Mouse (Mus musculus): Measurements from ENCODE around the gene Pkn1.

The Pkn1 gene

GRCm38 (mm10) chr8:83698661-83699453 lies at the start of gene Pkn1:
Pkn1 (minus strand) TSS chr8:83699179.
- peak; percentile 80 for DNase-seq

- no peak for DNase-seq
Observed at GRCm38 (mm10) chr8:83748708-83749107, 49.7 kb upstream of the Pkn1 start.

- DNase-seq, result no peak
Observed at GRCm38 (mm10) chr8:83747661-83748346, 48.8 kb upstream of the Pkn1 start.

GRCm38 (mm10) chr8:83744070-83744469 lies 45.1 kb upstream of the Pkn1 start:
- DNase-seq, result no peak

- no peak for DNase-seq
Observed at GRCm38 (mm10) chr8:83742968-83743367, 44.0 kb upstream of the Pkn1 start.

- no peak for DNase-seq
Observed at GRCm38 (mm10) chr8:83741849-83742655, 43.1 kb upstream of the Pkn1 start.

GRCm38 (mm10) chr8:83740976-83741741 lies 42.2 kb upstream of the Pkn1 start, which contains the start of gene Adgre5:
Adgre5 (minus strand) TSS chr8:83741326.
- no peak for DNase-seq

GRCm38 (mm10) chr8:83740586-83740975 lies 41.6 kb upstream of the Pkn1 start:
- no peak for DNase-seq

GRCm38 (mm10) chr8:83739711-83740468 lies 40.9 kb upstream of the Pkn1 start:
- no peak for DNase-seq

GRCm38 (mm10) chr8:83738949-83739710 lies 40.2 kb upstream of the Pkn1 start:
- no peak for DNase-seq

GRCm38 (mm10) chr8:83737852-83738562 lies 39.0 kb upstream of the Pkn1 start:
- no peak for DNase-seq

- no peak for DNase-seq
Observed at GRCm38 (mm10) chr8:83737346-83737745, 38.4 kb upstream of the Pkn1 start.

GRCm38 (mm10) chr8:83736681-83737080 lies 37.7 kb upstream of the Pkn1 start:
- no peak for DNase-seq

GRCm38 (mm10) chr8:83732919-83733318 lies 33.9 kb upstream of the Pkn1 start:
- no peak for DNase-seq

GRCm38 (mm10) chr8:83731906-83732305 lies 32.9 kb upstream of the Pkn1 start:
- no peak for DNase-seq

- DNase-seq, result no peak
Observed at GRCm38 (mm10) chr8:83729009-83729807, 30.2 kb upstream of the Pkn1 start.

GRCm38 (mm10) chr8:83725521-83726102 lies 26.6 kb upstream of the Pkn1 start:
- DNase-seq, result no peak

- DNase-seq, result peak; percentile 78
Observed at GRCm38 (mm10) chr8:83724697-83725482, 25.9 kb upstream of the Pkn1 start.
